Mouse (Mus musculus) embryonic facial prominence, embryonic 14.5 days (tissue): ENCODE results near the gene Zfp575. TPM values are rescaled to one million over a fixed set of nuclear protein-coding genes. Genes with fewer than 3 reads are reported as not detected.
A peak's percentile ranks its signal among the peaks of the same experiment; 100 is the strongest.

Experiments used
- ATAC-seq: fragments of 200-750 bp; cut with Nextera tagmentation; 2 replicates; pipeline ENCODE4 v1.8.0; 2017; ENCODE audit warnings: low read depth, moderate number of reproducible peaks, moderate TSS enrichment
- DNase-seq: peaks from one replicate; pipeline ENCODE4 v3.0.0-alpha.2; 2015; ENCODE audit warnings: low spot score
- H3K27ac ChIP-seq: fragments of 300-500 bp; sonication (generic); replicated peaks from 2 replicates; pipeline ENCODE4 v1.5.1; 2014; ENCODE audit warnings: low read depth, mild to moderate bottlenecking, low read length, moderate library complexity
- H3K27me3 ChIP-seq: fragments of 300-500 bp; sonication (generic); replicated peaks from 2 replicates; pipeline ENCODE4 v1.6.1; 2014; ENCODE audit warnings: low read length; ENCODE audit not compliant: control insufficient read depth, insufficient read depth
- H3K36me3 ChIP-seq: fragments of 300-500 bp; sonication (generic); 2 replicates; pipeline ENCODE4 v1.6.1; 2014; ENCODE audit warnings: low read length, mixed read lengths; ENCODE audit not compliant: control insufficient read depth, insufficient read depth
- H3K4me1 ChIP-seq: fragments of 300-500 bp; sonication (generic); 2 replicates; pipeline ENCODE4 v1.6.1; 2014; ENCODE audit warnings: antibody characterized with exemption, low read length; ENCODE audit not compliant: control insufficient read depth, insufficient read depth
- H3K4me2 ChIP-seq: fragments of 300-500 bp; sonication (generic); 2 replicates; pipeline ENCODE4 v1.6.1; 2014; ENCODE audit warnings: low read depth, mild to moderate bottlenecking, low read length, moderate library complexity, mixed read lengths
- H3K4me3 ChIP-seq: fragments of 300-500 bp; sonication (generic); 2 replicates; pipeline ENCODE4 v1.5.1; 2014; ENCODE audit warnings: low read depth, mild to moderate bottlenecking, low read length
- H3K9ac ChIP-seq: fragments of 300-500 bp; sonication (generic); 2 replicates; pipeline ENCODE4 v1.6.1; 2014; ENCODE audit warnings: low read depth, mild to moderate bottlenecking, low read length, moderate library complexity, mixed read lengths
- H3K9me3 ChIP-seq: fragments of 300-500 bp; sonication (generic); 2 replicates; pipeline ENCODE4 v1.6.1; 2016; ENCODE audit warnings: low read length; ENCODE audit not compliant: control insufficient read depth
- WGBS: fragments of 180-500 bp; shearing (Covaris S2); extraction: QIAGEN DNeasy Blood & Tissue Kit; methylation state at CpG from one replicate; pipeline ENCODE4 v1.1.7; 2014; 5-methylcytosine and 5-hydroxymethylcytosine counted together
- polyA plus RNA-seq: library from polyadenylated mRNA; unstranded; fragments of >200 nt; fragmentation: Nextera tagmentation; extraction: Ambion mirVana; gene quantifications from 2 replicates; pipeline ENCODE4 v1.2.1, GENCODE M21; 2014

Zfp575 gene
- polyA plus RNA-seq, 1 experiment from 2014 or later: 4.3 TPM

DNA sequence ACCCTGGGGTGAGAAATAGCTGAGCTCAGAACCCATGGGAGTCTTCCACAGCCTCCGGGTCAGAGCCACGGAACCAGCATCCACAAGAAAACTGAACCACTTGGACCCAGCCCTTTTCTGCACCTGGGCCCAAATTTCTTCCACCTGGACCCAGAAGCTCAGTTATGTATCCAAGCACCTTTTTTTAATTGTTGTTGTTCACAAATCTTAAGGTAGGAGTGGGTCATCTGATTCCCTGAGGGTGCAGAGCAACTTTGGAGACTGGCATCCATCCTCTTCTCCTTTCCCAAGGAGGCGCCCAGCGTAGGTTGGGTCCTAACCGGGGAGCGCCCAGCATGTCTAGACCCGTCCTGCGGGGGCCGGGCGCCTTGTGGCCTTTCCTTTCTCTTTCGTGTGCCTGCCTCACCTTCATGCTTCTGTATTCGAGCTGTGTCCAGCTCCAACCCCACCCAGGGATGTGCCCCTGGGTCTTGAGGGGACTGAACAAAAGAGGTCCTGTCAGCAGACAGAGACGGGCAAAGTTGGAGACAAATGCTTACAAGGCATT, 41.3 kb downstream of the Zfp575 start, which contains the start of the genes Pinlyp and Xrcc1:
Gene Pinlyp (minus strand): TSS at position 51 of the 547 bp plus-strand sequence.
Gene Xrcc1 (plus strand): TSS at position 222 of the 547 bp plus-strand sequence.
- WGBS: 40% methylated on average over 13 of the region's 13 CpGs
- peaks cover 23% of the 10 kb centered on the region for H3K36me3 ChIP-seq
- H3K9ac ChIP-seq: peak within 1 kb of the TSS; percentile 88
- H3K27me3 ChIP-seq: no peaks in the 10 kb centered on the region
- H3K4me3 ChIP-seq: peak within 1 kb of the TSS; percentile 85
- H3K9me3 ChIP-seq: no peaks in the 10 kb centered on the region; the same call in 1 of the 2 replicates
- peaks cover 8% of the 10 kb centered on the region; the same call in 1 of the 2 replicates for H3K4me1 ChIP-seq
- H3K27ac ChIP-seq: peak within 1 kb of the TSS; percentile 64
- H3K4me2 ChIP-seq: peak within 1 kb of the TSS; percentile 83
- no peak for DNase-seq
- ATAC-seq: no peak

- H3K36me3 ChIP-seq: peaks cover 12% of the 10 kb centered on the region
- no peak overlapping the region for H3K4me3 ChIP-seq
- H3K4me2 ChIP-seq: no peak overlapping the region
- WGBS: 83% methylated on average over 2 of the region's 2 CpGs
- ATAC-seq: no peak
- H3K4me1 ChIP-seq: peaks cover 8% of the 10 kb centered on the region; the same call in 1 of the 2 replicates
- no peaks in the 10 kb centered on the region; the same call in 1 of the 2 replicates for H3K9me3 ChIP-seq
- no peaks in the 10 kb centered on the region for H3K27me3 ChIP-seq
- H3K9ac ChIP-seq: no peak overlapping the region
- DNase-seq: no peak
- no peak overlapping the region for H3K27ac ChIP-seq
Observed at GRCm38 (mm10) chr7:24544506-24544905, 42.9 kb downstream of the Zfp575 start.

DNA sequence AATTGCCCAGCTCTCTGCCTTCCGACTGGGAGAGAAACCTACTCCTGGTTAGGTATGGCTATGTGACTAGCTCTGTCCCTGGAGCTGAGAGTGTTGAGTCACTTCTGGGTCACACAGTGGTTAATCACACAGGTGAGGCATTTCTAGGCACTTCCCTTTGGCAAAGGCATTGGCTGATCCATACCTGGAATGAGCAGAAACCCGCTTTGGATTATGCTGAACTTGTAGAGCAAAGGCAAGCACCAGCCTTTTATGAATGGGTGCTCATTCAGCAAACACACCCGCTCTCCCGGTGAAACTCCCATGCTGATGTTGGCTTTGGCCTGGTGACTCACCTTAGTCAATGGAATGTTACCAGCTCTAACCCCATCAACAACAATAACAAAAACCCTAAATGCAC, 47.8 kb downstream of the Zfp575 start:
- Histone ChIP-seq H3K27me3 (no peaks in the 10 kb centered on the region), H3K4me3 (no peak overlapping the region), H3K27ac (no peak overlapping the region), H3K9ac (no peak overlapping the region), H3K9me3 (no peaks in the 10 kb centered on the region; the same call in 1 of the 2 replicates), H3K4me2 (no peak overlapping the region), H3K36me3 (peaks cover 18% of the 10 kb centered on the region), H3K4me1 (no peaks in the 10 kb centered on the region)
- ATAC-seq (no peak), DNase-seq (no peak)
- 91% methylated on average over 4 of the region's 4 CpGs for WGBS

GRCm38 (mm10) chr7:24538701-24539100, 48.7 kb downstream of the Zfp575 start:
- 83% methylated on average over 5 of the region's 5 CpGs for WGBS
- peaks cover 28% of the 10 kb centered on the region for H3K36me3 ChIP-seq
- DNase-seq (no peak), ATAC-seq (no peak)
- no peaks in the 10 kb centered on the region for H3K27me3 ChIP-seq
- no peak overlapping the region for H3K27ac ChIP-seq
- H3K9ac ChIP-seq: no peak overlapping the region
- H3K9me3 ChIP-seq: no peaks in the 10 kb centered on the region
- H3K4me3 ChIP-seq: no peak overlapping the region
- no peak overlapping the region for H3K4me2 ChIP-seq
- no peaks in the 10 kb centered on the region for H3K4me1 ChIP-seq

DNA sequence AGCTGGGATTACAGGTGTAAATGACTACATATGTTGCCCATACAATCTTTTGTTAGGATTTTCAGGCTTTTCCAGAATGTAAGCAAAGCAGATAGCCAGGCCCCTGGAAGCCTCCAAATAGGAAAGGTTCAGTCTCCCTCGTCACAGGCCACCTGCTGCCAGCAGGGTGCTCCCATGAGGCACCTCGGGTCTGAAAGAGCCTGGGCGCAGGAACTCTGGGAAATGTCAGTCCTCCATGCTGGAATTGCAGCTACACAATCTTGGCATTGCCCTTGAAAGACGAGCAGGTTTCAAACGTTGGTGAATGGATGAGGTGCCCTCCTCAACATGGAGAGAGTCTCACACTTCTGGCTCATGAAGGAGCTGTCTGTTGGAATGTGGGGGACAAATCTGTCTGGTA, 49.3 kb downstream of the Zfp575 start:
- H3K9ac ChIP-seq: no peak overlapping the region
- H3K4me2 ChIP-seq: no peak overlapping the region
- H3K4me3 ChIP-seq: no peak overlapping the region
- no peak for ATAC-seq
- 46% methylated on average over 5 of the region's 5 CpGs for WGBS
- no peak overlapping the region for H3K27ac ChIP-seq
- no peaks in the 10 kb centered on the region; the same call in 1 of the 2 replicates for H3K27me3 ChIP-seq
- no peaks in the 10 kb centered on the region for H3K9me3 ChIP-seq
- DNase-seq: no peak
- peaks cover 34% of the 10 kb centered on the region for H3K36me3 ChIP-seq
- H3K4me1 ChIP-seq: no peaks in the 10 kb centered on the region

GRCm38 (mm10) chr7:24537591-24537990, 49.9 kb downstream of the Zfp575 start:
- DNase-seq (no peak), ATAC-seq (no peak)
- no peak overlapping the region for H3K9ac ChIP-seq
- 74% methylated on average over 5 of the region's 5 CpGs for WGBS
- no peak overlapping the region for H3K4me2 ChIP-seq
- H3K27ac ChIP-seq: no peak overlapping the region
- 0 out of 2 replicates have a peak, but pooled peaks cover under 1% of the 10 kb centered on the region for H3K4me1 ChIP-seq
- no peaks in the 10 kb centered on the region; the same call in 1 of the 2 replicates for H3K27me3 ChIP-seq
- H3K4me3 ChIP-seq: no peak overlapping the region
- H3K9me3 ChIP-seq: no peaks in the 10 kb centered on the region
- peaks cover 36% of the 10 kb centered on the region for H3K36me3 ChIP-seq

DNA sequence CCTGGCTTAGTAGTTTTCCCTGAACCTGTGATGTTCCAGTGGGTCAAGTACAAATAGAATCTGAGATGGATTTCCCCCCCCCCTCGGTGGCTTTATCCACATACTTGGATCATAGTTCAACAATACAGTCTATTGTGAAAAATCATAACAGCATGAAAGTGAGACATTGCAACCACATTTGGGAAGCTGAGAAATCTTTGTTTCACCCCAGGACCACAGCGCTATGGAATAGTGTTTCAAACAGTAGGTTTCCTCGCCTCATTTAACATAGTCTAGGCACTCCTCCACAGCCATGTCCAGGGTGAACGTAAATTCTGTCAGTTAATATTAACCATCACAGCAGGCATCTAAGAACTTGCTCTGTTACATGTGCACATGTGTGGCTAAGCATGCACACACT, 50.4 kb downstream of the Zfp575 start:
- Histone ChIP-seq H3K4me3 (no peak overlapping the region), H3K9me3 (no peaks in the 10 kb centered on the region), H3K36me3 (peaks cover 36% of the 10 kb centered on the region), H3K9ac (no peak overlapping the region), H3K4me2 (no peak overlapping the region), H3K27ac (no peak overlapping the region), H3K4me1 (peaks cover 5% of the 10 kb centered on the region; the same call in 1 of the 2 replicates), H3K27me3 (no peaks in the 10 kb centered on the region; the same call in 1 of the 2 replicates)
- ATAC-seq: no peak
- WGBS: 72% methylated on average over 4 of the region's 4 CpGs
- no peak for DNase-seq

GRCm38 (mm10) chr7:24534301-24534700, 53.1 kb downstream of the Zfp575 start:
- 26% methylated on average over 14 of the region's 19 CpGs for WGBS
- peaks cover 36% of the 10 kb centered on the region for H3K36me3 ChIP-seq
- no peak overlapping the region for H3K27ac ChIP-seq
- ATAC-seq (no peak), DNase-seq (no peak)
- H3K4me1 ChIP-seq: peaks cover 14% of the 10 kb centered on the region
- 0 out of 2 replicates have a peak overlapping the region, but pooled peaks have one; percentile 3 for H3K4me3 ChIP-seq
- no peaks in the 10 kb centered on the region for H3K9me3 ChIP-seq
- peak overlapping the region; percentile 19; the same call in 1 of the 2 replicates for H3K9ac ChIP-seq
- H3K27me3 ChIP-seq: no peaks in the 10 kb centered on the region; the same call in 1 of the 2 replicates
- H3K4me2 ChIP-seq: no peak overlapping the region
